Mouse (Mus musculus) E14TG2a.4 (cell line): ENCODE measurements around the gene Drd3.

Experiments used
- CTCF ChIP-seq: conservative IDR thresholded peaks from 2 replicates; pipeline ENCODE4 v1.5.1; 2014; ENCODE audit warnings: low read length
- POU5F1 ChIP-seq: IDR thresholded peaks from 2 replicates; pipeline ENCODE4 v1.6.1; 2014; ENCODE audit warnings: low read length, borderline replicate concordance

DNA sequence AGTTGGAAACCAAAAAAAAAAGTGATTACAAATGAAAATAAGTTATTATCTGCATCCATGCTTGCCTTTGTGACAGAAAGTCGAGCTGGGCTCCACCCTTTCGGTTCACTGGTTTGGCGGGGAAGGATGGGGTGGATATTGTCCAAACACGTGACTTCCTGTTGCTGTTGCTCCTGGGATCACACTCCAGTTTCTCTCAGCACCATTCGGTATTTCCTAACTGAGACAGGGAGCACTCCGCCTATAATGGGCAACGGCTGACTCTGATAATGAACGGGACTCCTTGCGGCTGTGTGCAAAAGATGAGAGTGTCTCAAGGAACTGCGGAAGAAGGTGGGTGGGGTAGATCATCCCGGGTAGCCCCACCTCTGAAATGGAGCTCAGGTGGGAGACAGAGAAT, 43.2 kb upstream of the Drd3 start:
- TF ChIP-seq CTCF (no peak), POU5F1 (no peak)
